Mouse (Mus musculus) cerebellum, adult 8-10 months (tissue): ENCODE measurements around the gene Ppp1r21.
A peak's percentile ranks its signal among the peaks of the same experiment; 100 is the strongest.

Experiments
- DNase-seq: peaks from one replicate; pipeline ENCODE4 v3.0.0; 2022

Ppp1r21 gene

DNA sequence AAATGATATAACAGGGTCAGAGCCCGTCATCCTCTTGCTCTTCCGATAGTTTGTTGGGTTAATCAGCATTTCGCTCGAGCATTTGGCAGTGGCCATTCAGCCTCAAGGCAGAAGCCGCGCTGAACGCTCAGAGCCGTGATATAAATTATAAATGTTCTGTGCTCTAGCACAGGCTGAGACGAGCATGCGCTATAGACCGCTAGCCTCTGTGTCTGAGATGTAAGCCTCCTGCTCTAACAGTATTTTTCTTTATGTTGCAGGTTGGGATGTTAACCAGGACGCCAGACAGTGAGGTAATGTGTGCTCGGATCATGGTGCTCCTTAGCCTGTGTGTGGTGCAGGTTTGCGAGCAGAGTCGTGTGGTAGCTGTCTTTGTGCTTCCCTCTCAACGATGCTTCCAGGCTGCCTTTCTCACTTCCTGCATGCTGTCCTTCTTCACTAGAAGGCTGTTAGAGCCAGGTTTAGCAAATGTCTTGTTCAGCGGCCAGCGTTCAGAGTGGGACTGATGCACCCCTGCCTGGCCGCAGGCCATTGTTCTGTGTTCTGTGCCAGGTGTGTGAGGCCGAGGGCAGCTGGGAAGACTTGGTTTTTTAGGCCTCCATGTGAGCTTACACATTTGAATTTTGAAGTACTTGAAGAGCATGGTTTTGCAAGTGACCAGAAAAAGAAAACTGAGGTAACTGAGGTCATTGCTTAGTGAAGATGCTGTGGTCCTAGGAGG is 48.8 kb downstream of the Ppp1r21 start:
- no peak for DNase-seq

DNA sequence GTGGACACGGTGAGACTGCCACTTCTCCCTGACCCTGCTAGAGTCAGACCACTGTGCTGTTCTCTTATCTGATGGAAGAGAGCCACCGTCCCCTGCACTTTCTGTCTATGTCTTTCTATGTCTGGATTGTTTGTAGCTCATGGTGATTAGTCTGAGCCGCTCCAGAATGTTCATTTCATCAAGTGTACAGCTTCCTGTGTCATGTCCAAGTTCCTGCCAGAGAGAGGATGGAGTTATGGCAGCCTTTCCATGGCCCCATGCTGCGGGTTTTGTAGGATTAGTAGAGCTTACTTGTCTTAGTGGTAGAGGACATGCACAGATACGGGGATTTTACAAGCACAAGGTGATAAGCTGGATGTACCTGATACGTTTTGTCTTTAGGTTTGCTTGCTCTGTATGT is 50.6 kb downstream of the Ppp1r21 start:
- DNase-seq, result no peak

DNA sequence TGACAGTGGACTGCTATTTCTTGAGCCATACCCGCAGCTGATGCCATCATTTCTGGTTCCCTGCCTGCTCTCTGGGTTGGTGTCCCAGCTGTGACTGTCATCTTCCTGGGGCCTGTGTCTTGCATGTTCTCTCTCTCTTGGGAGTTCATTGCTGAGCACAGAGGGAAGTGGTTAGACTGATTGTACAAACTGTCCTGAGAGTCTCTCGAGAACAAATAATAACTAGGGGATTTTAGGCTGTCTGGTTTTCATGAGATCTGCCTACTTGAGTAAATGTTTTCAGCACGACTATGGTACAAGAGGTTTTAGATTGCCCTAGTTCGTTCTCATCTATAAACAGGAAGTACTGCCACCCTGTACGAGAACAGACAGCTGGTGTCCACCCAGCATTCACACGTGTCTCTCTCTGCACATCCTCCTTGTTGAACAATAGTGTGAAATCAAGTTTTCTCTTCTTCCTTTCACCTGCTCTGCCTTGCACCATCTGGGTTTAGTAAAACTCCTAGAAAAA is 51.6 kb downstream of the Ppp1r21 start:
- DNase-seq, result no peak

DNA sequence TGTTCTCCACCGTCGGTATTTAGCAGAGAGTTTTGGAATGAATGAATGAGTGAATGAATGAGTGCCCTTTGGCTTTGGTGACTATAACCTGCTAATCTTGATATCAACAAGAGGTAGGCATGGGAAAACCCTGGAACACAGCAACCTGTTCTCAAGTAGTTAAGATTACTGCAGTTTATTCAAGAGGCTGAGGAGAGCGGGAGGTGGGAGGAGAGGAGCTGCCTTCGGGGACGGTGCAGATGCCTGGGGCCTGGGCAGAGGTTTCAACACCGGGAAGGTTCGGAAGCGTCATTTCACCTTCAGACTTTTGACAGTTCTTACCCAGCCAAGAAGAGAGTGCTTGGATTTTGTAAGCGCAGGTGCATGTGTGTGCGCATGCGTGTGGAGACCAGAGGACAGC is 53.1 kb downstream of the Ppp1r21 start:
- DNase-seq, result no peak

DNA sequence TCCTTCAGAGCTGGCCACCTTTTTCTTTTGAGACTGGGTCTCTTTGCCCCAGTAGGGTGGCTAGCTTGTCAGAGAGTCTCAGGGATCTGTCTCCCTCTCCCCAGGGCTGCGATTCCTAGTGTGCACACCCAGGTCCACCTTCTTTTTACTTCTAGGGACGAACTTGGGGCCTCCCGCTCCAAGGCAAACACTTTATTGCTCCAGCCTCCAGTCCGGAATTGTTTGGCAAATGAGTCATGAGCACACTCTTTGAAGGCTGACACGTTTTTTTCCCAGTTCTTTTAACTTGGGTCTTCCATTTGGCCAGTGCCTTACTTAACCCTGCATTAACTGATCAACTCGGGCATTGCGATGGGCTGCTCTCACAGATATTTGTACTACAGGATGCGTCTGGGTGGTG is 53.5 kb downstream of the Ppp1r21 start:
- no peak for DNase-seq

DNA sequence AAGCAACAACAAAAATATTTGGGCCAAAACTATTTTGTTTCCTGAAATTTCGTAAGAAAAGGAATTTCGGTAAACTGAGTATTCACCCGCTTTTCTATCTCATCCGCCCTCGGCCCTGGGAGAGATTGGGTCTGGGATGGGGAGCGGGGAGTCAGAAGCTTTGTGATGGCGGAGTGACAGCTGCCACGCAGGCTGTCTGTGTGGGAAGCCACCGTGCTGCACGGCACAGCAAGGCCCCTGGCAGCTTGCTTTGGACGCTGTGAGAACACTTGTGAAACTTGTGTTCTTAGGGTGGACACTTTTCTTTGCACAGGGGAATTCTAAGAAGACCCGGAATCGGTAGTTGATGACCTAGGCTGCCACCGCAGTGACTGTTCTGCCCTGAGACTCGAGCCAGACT is 57.5 kb downstream of the Ppp1r21 start:
- no peak for DNase-seq

DNA sequence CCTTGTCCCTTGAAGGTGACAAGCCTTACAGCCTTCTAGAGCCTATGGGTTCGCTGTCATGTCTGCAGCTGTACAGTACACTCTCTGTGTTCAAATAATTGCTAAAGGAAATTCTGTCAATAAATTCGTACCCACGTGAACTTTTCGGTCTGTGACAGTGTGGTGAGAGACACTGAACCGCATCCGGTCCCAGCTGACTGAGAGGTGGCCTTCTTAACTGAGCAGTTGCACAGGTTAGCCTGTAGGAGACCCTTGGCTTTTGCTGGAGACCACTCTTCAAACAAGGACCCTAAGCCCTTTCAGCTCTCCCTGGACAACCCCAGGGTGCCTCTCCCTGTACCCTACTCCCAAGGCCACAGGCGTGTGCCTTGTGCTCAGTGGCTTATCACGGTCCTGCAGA is 58.3 kb downstream of the Ppp1r21 start:
- no peak for DNase-seq

DNA sequence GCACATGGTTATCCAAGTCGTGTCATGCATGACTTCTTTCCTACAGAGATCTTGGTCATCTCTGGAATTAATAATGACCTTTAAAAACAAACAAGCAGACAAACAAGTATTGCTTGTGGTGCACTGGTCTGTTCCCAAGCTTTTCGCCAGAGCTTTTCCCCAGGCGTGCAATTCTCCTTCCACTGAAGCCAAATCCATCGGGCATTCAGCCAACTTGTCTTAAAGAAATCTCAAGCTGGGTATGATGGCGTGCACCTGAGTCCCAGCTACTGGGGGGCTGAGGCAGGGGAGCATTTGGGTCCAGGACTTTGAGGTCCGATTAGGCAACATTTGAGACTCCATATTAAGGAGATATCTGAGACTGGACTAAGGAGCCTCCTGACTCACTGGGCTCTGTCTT is 60.3 kb downstream of the Ppp1r21 start:
- DNase-seq, result no peak

DNA sequence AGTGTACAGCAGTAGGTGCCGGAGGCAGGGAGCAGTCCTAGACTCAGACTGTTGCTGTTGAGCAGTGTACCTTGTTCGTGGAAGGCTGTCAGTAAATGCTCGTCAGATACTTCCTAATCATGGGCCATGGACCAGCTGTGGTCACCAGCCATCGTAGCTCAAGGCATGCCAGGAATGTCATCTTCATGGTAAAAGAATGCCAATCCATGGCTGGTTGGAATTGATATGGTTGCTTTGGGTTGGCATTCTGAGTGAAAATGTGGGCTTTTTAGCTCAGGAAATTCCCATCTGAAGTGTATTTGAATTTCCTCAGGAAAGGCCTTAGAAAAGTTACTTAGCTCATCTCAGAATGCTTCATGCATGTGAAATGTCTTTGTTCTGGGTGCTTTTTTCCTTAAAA is 65.2 kb downstream of the Ppp1r21 start:
- DNase-seq, result no peak

DNA sequence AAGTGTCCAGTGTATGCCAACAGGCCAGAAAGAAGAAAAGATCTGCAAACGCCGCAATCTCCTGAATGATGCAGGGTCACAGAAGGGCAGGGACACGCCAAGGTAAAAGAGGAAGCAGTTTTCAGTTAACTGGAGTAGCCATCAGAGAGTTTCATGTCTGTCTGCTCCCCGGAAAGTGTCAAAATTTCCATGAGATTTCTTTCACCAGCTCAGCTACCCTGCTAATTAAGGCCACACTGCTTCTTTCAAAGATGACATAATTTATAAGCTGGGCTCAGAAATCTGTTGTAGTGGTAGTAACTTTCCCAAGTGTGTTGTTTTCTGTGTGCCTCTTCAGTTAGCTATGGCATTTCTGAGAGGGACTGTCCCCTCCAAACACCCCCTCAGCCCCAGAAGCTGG is 66.2 kb downstream of the Ppp1r21 start:
- DNase-seq, result no peak

DNA sequence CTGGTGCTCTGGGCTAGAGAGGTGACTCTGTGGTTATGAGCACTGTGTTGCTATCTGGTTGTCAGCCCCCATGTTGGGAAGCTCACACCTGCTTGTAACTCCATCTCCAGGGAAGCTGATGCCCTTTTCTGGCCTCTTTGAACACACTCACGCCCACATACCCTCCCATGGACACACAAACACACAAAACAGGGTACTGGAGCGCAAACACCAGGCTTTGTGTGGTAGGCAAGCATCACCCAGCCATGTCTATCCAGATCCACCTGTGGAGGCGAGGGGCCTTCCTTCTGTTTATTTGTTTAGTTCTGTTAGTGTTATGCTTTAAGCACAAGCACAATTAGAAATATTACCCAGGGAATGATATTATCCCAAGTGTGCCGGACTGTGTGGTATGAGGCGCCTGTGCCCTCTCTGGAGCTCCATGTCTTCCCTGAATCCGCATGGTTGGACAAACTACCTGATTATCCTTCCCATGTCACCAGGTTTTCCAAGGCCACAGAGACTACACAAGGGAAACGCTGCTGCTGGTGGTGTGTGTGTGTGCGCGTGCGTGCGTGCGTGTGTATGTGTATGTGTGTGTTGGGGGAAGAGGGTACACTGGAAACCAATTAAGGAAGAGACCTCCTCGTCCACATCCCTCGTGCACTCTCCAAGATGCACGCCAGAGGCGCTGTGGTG is 66.8 kb downstream of the Ppp1r21 start:
- no peak for DNase-seq

DNA sequence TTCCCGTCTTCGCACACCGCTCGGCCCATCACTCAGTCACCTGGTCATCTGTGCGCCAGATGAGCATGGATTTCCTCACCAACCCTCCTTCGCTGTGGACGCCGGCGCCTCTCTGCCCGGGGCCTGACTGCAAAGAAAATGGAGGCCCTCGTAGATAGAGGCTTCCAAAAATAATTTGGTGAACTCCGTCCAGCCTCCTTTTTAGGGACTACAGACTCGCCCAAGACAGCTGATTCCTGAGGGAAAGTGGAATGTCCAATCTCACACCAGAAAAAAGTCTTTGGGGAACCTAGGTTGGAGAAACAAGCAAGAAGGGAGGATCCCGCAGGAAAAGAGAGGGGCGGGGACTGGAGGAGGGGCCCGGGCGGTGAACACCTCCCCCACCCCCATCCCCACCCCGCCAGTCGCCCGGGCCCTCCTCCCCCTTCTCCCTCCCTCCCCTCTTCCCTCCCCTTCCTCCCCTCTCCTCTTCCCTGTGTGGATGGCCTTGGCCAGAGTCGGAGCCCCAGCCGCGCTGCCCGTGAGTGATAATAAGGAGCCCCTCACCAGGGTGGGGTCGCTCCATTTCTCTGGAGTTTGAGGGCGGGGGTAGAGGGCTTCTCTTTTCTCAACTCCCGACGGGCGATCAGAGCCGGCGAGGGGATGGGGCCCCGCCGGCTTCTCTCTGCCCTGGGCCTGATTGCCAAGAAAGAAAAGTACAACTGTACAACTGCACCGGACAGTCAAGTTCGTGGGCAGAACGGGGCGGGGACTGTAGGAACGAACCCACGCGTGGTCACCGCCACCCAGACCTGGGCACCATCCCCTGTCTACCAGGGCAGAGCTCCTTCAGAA is 67.5 kb downstream of the Ppp1r21 start, which contains the start of gene Ston1:
Gene Ston1 (plus strand): TSS at position 463 of the 834 bp plus-strand sequence.
- DNase-seq, result peak; percentile 43

DNA sequence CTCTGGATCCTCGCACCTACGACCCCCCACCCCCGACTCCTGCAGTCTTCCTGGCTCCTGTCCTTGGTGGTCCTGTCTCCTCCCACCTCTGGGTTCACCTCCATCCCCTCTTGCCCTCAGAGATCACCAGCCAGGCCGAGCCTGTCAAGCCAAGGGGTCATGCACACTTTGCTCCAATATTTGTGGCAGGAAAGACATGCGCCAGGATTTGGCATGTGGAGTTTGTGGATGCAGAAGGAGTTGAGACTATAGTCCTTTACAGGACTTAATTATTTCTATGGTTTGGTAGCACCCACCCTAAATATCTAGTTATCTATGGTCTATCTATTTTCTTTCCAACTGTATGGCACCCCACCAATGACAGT is 68.1 kb downstream of the Ppp1r21 start:
- DNase-seq, result no peak

DNA sequence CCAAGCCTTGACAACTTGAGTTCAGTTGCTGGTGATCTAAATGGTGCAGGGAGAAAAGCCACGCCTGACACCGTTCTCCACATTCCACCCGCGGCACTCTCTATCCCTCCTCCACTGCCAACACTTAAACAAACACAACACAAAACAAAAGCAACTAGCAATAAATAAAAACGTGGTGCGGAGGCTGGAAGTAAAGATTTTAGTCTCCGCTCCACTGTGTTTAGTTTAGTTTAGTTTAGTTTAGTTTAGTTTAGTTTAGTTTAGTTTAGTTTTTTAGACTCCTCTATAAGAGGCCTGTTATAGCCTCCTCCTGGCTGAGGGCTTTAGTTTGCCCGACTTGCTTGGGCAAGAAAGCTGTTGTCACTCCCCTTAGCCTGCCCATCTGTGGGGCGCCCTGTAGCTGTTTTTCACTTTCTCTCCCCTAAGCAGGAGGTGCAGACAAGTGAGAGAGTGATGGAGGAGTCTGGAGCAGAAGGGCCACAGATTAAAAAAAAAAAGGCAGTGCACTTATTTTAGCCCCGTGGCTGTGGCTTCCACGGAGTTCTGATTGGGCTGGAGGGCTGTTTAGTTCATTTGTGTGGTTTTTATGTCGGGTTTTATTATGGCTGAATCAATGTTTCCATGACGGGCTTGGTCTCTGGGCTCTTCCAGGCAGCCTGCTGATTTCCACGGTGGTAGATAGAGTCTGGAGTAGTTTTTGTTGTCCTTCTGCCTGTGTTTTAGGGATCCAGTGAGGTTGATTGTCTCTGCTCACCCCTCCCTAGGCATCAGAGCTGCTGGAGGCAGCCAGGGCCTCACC is 68.9 kb downstream of the Ppp1r21 start:
- DNase-seq, result no peak

DNA sequence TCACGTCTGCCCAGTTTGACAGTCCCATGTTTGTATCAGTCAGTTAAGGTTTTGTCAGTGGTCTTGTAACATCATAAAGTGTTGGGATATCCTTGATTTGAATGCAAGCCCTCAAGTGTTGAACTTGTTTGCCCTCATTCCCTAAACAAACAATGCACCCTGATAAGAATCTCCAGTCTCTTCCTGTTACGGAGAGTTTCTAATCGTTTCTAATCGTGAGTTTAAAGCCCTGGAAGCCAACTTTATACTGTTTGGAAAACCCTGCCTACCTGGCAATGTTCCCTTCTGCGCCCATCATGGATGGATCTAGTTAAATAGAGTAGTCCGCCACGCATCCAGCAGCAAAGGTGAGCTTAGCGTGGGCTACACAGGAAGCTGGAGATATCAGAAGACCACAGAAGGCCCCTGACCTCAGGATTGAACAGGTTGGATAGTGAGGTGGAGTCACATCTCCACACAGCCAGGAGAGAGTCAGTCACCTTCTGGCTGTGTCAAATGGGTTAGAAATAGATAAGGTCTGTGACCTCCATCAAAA is 70.6 kb downstream of the Ppp1r21 start:
- DNase-seq, result no peak

DNA sequence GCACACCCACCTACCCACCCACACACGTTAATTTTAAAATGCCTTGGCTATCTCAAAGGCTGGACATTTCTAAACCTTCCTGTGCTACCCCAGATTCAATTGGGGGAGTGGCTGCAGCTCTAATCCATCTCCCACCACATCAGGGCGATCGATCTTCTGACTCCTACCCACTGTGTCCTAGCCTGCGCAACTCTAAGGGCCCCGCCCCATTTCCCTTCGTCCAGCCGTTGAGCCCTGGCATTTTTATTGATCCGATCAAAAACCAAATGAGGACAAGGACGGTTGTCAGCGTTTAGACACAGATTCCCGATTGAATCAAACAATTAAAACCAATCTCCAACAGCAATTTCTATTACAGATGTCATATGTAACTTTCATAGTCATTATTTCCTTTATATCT is 74.0 kb downstream of the Ppp1r21 start:
- no peak for DNase-seq

DNA sequence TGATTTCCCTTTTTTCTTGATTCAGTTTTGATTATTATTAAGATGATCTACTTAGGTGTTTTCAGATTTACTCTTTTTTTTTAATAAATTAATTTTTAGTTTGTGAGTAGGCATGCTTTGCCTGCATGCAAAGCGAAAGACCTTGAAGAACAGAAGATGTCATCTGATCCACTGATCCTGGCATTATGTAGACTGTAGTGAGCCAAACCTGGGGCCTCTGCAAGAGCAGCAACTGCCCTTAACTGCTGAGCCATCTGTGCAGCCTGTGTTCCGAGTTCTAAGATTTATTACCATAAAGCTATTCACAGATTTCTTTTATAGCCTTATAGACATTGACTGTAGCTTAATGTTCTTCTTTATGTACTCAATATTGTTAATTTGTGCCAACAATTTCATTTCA is 76.1 kb downstream of the Ppp1r21 start:
- DNase-seq, result no peak

DNA sequence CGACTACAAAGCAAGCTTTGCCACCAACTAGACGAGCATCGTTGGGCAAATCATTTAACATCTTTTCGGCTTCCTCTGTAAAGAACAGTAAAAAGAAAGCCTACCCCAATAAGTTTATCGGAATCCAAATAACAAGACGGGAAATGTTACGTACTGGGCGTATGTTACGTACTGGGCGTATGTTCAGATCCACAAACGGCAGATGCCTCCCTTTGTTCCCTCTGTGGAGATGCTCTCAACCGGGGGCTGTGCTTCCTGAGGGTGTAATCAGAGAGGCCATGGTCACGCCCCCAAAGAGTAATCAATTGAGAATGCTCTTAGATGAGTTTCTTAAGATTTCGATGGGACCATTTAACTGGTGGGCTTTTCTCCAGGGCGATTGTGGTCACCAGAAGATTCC is 79.4 kb downstream of the Ppp1r21 start:
- no peak for DNase-seq

DNA sequence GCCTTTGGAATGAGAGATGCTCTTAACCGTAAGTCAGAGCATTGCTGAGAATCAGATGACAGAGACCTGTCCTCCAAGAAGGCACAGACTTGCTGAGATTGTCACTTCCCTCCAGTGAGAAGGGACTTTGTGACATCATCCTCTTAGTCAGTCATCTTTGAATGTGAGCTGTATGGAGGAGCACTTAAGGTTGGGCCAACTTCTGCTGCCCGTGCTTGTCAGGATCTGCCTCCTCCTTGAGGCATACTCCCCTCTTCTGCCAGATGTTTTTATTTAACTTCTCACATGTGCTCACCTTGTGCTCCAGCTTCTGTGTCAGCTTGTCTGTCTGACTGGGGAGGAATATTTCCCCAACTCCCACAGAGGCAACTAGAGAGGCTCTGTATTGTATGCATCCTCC is 81.1 kb downstream of the Ppp1r21 start:
- DNase-seq, result no peak

DNA sequence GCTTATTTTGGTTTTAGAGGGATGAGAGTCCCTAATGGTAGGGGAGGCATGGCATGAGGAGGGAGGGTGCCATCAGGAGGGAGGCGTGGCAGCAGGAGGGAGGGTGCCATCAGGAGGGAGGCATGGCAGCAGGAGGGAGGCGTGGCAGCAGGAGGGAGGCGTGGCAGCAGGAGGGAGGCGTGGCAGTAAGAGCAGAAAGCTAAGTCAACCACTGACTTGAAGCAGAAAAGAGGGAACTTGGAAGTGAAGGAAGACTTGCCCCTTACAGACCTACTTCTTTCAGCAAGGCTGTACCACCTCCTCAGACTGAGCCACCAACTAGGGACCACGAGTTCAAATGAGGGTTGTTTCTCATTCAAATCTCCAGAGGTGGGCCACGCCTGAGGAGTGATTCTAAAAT is 83.3 kb downstream of the Ppp1r21 start:
- no peak for DNase-seq

DNA sequence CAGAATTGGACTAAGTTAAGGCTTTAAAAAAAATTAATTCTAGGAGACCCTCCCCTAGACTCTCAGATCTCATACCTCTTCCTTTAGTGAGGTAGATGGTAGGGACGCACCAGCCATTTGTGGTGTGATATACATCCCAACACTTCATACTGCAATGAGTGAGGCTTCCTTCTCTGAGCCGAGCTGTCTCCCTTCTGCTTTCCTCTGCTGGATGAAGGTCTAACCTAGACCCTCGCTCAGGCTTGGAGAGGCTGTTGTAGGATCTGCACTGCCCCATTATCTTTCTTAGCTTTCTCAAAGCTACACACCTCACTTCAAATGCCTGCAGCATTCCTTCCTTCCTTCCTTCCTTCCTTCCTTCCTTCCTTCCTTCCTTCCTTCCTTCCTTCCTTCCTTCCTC is 83.8 kb downstream of the Ppp1r21 start:
- DNase-seq, result no peak

DNA sequence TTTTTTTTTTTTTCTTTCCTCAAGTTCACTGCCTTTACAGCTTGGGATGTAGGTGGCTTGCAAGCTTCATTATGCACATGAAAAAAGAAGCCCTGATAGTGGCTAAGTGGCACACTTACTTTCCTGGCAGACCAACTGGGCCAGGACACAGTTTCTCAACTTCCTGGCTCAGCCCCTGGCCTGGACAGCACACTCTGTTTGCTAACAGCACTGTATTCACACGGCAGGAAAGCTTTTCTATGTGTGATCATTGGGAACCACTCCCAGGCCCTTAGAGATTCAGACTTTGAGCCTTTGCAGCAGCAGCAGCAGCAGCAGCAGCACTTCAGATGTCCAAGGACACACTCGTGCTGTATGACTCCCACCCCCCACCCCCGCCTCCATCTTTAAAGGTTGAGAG is 84.3 kb downstream of the Ppp1r21 start:
- DNase-seq, result no peak

DNA sequence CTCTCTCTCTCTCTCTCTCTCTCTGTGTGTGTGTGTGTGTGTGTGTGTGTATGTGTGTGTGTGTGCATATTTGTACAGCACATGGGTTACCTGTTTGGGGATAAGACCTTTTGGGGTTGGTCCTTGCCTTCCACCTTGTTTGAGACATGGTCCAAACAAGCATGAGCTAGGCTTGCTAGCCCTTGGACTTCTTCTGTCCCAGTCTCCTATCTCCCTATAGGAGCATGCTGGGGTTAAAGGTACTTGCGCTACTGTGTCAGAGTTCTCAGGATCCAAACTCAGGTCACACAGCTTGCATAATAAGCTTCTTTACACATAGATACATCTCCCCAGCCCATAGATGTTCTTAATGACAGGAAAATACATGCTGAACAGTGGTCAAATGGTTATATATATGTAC is 84.8 kb downstream of the Ppp1r21 start:
- no peak for DNase-seq
